Mouse (Mus musculus): ENCODE results near the gene Cklf.
"Not testable (repeated sequence)": the region's sequence is repeated elsewhere in the genome, so short reads cannot be mapped to it uniquely, and the experiment has no call there.

Cklf gene

DNA sequence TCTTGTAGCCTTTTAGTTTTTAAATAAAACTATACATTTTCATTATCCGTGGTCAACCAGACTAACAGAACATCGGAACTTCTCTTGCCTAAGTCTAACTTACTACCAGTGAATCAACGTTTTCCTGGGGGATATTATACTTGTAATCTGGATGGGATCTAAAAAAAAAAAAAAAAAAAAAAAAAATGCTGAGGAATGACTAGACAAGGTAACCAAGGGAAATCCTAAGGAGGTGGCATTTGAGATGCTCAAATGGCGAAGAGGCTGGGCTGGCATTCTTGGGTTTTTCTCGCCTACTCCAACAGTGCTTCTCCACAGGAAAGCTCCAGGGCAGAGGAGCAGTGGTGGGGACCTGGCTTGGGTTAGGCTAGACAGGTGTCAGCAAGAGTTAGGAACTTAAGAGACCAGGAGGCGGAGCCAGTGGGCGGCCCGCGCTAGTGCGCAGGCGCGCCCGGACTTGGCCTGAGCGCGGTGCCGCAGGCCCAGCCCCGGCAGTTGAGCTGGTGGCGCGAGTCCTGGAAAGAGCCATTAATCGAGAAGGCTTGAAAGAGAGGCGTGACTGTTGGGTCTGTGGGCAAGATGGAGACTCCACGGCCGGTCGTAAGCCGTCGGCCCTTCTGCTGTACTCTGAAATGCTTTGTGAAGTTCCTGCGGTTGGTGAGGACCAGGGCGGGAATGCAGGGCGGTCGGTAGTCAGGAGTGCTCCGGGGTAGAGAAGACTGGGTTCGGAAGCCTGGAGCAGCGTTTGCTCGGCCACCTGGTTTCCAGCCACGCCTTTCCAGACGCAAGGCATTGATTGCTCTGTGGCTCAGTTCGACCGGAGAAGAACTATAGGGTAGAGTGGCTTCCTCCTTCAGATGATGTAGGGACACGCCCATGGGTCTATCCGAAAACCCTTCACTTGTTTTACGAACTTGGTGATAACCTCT lies at the start of gene Cklf:
Gene Cklf, plus strand, starts transcription at position 423 of the 929 bp plus-strand sequence.
- DNase-seq: peak; percentile 92

DNA sequence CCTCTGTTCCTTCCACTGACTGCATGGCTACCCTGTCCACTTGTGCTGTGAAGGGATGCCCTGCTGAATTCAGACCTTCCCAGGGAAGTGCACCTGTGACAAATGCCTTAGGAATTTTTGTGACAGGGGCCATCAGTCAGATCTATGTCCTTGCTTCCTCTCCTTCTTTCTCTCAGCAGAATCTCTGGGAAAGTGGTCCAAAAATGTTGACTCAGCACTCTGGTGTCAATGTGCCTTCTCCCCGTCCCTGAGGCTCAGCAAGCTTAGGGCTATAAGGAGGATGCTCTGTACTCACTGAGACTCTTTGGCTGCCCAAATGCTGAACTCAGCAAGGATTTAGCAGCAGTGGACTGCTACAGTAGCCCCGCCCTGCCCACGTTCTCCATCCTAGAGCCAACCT lies 49.0 kb upstream of the Cklf start:
- no peak for DNase-seq

DNA sequence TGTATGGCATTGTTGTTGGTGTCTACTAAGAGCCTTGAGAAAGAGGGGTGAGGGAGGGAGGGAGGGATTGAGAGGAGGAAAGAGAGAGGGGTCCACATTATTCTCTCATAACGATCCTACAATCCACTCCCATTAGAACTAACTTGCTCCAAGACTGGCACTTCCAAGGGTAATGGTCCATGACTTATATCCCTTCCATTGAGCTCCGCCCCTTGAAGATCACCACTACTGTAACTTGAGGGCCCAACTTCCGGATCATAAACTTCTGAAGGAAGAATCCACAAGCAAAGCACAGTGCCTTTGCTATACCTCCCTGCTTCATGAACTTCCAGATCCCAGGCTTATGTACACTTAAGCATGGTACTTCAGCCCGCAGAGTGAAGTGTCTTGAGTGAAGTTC lies 48.3 kb upstream of the Cklf start:
- DNase-seq: no peak

DNA sequence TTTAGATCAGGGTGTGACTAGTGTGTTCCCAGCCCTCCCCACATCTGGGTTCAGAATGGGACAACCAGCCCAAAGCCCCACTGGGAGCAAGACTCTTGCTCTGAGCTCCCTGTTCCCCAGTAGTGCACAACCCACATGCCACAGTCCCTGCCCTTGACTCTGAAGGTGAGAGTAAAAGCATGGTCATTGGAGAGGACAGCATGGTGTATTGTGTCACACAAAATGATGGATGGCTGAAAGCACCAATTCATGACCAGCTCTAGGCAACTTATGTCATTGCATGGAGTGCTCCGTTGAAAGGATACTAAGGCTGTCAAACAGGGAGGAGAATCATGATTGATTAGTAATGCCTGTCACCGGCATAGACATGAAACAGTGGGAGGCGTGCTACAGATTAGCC lies 45.4 kb upstream of the Cklf start:
- DNase-seq: no peak

- DNase-seq: no peak
Measured at GRCm38 (mm10) chr8:104217601-104218000, 33.1 kb upstream of the Cklf start.

GRCm38 (mm10) chr8:104219079-104219478 lies 31.6 kb upstream of the Cklf start:
- peak; percentile 53 for DNase-seq

DNA sequence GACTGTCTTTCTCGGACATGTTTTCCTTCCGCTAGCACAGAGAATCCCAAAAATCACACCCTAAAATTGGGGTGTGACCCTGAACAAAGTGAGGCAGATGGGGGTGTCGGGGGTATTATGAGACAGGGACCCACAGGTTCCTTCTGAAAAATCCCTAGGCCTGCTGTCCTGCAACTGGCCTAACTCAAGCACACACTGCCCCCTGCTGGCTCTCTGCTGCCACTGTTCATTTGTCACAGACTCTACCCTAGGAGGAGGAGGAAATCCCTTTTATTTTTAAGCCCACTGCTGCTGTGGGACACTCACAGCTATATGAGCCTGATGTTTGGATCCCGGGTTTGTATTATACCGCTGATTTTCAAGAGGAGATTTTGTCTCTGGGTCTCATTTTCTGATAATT lies 30.9 kb upstream of the Cklf start:
- DNase-seq: peak; percentile 77

GRCm38 (mm10) chr8:104227048-104227447 lies 23.6 kb upstream of the Cklf start:
- DNase-seq: no peak

GRCm38 (mm10) chr8:104230377-104230776 lies 20.3 kb upstream of the Cklf start:
- DNase-seq: peak; percentile 19

- DNase-seq: no peak
Measured at GRCm38 (mm10) chr8:104232039-104232438, 18.6 kb upstream of the Cklf start.

- no peak for DNase-seq
Measured at GRCm38 (mm10) chr8:104232919-104233318, 17.7 kb upstream of the Cklf start.

- DNase-seq: peak; percentile 28
Measured at GRCm38 (mm10) chr8:104234573-104234972, 16.1 kb upstream of the Cklf start.

GRCm38 (mm10) chr8:104239418-104239861 lies 11.2 kb upstream of the Cklf start:
- no peak for DNase-seq

DNA sequence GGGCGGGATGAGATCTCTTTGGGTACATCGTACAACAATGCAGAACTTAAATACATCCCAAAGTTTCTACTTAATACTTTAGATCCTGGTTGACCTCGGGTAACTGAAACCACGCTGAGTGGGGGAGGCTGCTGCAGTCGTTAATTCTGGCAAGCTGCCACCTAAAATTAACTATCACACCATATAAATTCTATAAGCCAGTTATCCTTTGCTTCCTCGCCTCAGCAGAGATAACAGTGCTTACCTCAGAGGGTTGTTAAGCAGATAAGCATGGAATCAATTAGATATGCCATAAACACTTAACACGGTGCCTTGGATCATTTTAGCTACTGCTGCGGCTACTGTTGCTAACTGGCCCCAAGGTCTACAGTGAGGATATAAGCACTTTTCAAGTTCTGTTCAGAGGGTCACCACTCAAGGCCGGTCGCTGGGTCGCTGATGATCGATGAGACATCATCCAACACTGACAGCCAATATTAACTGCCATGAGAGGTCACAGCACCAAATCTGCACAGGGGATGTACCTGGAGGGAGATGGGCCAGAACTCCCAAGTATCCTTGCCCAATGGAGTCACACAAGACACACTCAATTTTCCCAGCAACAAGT lies 8.5 kb upstream of the Cklf start:
- DNase-seq: no peak

DNA sequence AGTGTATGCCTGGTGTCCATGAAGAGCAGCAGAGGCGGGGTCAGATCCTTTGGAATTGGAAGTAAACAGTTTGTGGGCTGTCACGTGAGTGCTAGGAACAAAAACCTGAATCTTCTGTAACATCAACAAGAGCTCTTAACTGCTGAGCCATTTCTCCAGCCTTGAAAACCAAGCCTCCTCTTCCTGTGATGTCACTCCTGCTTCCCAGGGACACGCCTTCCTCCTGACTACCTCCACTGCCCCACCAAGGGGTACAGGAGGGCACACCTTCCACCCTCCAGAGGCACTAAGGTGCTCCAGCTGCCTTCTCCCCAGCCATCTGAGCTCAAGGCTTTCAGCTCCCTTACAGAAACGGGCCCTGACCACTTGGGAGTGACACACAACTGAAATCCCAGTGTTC lies 4.0 kb upstream of the Cklf start:
- DNase-seq: no peak

DNA sequence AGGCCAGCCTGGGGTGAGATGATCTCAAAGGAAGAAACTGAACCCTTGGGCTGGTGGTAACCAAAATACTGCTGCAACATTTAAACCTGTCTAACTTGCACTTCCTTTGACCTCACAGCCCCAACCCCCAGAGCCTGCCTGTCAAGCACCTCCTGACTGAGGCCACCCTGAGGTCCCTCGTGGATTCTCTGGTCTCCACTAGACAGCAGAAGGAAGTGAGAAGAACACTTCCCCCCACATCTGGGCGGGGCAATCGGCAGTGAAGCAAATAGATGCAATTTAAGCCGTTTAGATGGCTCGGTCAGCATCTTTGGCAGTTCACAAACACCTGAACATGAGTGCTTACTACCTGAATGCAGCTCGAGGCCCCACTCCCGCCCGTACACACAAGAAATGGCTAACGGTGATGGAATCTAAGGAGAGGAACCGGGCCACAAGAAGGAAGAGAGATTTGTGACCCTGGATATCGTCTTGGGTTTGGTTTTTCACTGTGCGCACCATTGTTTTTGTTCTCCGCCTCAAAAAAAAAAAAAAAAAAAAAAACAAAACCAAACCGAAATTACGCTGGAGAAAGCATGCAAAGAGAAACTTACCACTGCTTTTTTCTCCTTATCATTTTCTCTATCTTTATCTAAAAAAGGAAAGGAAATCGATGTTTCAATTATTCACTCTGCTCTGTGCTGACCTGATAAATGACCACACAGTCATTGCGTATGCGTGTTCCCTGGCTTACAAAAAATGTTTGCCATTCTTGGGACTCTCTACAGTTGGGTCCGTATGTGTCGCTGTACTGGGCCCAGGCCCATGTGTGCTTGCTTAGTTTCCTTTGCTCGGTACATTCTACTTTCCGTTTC lies 3.4 kb upstream of the Cklf start:
- peak; percentile 32 for DNase-seq

DNA sequence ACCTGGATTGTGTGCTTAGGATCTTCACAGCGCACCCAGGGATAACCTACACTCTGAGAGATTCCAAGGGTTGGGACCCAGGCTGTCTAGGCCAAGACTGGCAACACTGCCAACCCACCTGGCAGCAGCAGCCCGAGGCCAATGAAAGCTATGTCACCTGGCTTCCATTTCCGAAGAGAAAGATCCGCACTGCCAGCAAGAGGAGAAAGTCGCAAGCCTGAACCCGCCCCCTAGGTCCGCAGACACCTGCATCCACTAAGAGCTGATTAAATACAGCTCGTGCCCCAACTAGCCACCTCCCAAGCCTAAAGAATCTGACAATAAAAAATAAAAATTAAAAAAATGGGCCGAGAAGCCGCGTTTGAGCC lies 2.8 kb upstream of the Cklf start:
- peak; percentile 27 for DNase-seq

DNA sequence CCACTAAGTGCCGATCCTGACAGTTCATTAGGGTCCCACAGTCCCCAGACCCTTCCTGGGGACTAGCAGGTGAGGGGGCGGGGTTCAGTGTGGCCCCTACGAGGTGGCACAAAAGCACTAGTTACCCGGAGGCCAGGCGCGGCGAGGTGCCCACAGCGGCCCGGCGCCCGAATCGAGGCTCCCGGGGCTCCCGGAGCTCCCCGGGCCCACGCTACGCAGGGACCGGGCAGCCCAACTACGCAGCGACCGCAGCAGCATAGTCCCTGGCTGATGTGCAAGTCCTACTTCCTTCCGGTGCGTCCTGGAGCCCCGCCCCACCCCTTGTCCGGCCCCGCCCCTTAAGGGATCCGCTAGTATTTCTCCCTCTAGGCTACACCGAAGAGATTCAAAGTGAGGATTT lies 2.4 kb upstream of the Cklf start, which contains the start of gene Tk2:
Gene Tk2, minus strand, starts transcription at position 283 of the 400 bp plus-strand sequence.
- peak; percentile 93 for DNase-seq

- DNase-seq: no peak
Measured at GRCm38 (mm10) chr8:104249442-104249996, 1.1 kb upstream of the Cklf start.

- DNase-seq: peak; percentile 34
Measured at GRCm38 (mm10) chr8:104251461-104251860, 800 bp downstream of the Cklf start.

DNA sequence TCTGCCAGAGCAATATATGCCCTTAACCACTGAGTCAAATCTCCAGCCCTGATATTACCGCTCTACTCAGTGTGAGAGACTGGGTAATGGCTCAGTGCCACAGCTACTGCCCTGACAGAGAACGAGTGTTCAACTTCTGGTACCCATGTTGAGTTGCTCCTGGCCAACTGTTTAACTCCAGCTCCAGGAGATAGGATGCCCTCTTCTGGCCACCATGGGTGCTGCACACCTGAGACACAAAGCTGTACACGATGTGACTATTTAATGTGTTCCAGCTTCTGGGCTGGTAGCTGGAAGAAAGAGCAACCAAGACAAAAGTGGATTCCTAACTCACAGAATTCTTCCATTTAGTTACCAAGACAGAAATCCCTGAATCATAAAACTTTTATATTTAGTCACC lies 2.4 kb downstream of the Cklf start:
- DNase-seq: peak; percentile 60

DNA sequence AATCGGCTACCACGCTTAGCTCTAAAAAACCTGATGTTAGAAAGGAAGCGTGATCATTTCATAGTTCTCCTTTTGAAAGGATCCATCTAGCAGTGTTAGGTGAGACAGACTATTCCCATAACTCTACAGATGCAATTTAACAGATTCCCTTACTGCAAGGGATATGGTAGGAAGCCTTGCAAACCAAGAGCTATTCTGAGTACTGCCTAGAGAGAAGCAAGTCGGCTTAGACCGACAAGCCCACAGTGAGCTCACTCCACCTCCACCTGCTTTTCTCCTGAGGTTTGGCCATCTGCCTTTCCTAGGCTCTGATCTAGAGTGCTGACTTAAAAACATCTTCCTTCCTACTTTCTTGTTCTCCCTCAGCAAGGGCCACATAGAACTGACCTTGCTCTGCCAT lies 11.1 kb downstream of the Cklf start:
- DNase-seq: not testable (repeated sequence)
